Mouse (Mus musculus): ENCODE data around the gene Lin7c.

The Lin7c gene

DNA sequence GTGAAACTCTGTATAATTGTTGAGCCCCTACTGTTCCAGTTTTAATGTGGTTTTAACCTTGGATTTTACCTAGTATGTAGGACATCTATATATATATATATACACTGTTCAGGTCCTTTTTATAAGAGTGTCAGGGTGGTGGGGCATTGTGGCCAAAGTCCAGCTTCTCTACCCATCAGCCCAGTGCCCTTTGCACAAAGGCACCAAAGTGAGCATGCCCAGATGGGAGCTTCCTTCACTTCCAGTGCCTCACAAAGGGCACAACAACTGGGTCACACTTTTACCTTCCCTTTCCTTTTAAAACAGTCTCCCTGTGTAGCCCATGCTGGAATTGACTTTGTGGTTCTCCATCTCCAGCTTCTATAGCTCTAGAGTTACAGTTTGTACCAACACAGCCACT lies 23.9 kb downstream of the Lin7c start:
- in situ Hi-C loops (cut with MboI, MseI) = loop anchor here (25.0 kb wide), 1 partner anchor 1148 kb away; no protein-coding TSS in a partner anchor

DNA sequence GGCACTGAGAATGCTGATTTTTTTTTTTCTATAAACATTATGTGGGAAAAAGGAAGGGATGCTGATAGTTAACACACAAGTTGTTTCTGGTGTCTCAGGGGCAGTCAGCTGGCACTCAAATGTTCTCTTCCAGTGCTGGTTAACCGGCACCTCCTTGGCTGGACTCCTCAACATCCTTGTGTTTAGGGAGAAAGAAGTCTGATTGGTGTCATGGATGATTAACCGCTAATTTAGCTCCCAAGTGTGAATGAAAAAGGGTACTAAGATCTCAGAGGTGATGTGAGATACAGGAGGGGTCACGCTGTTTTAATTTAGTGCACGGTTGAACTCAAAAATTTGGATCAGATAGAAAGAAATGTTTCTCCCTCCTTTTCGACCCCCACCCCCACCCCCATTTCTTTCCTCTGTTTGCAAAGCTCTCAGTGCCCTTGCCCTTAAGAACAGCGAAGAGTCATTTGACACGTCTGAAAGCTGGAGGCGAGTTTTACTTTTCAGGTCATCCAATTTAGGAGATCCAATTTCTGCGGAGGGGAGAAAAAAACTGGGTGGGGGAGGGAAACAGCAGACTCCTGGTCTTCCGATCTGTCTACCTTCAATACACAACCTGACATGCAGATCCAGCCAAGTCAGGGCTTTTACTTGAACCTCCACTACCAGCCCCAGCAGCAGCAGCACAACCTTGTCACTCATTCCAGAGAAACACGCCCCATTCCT lies 26.3 kb downstream of the Lin7c start:
- in situ Hi-C loops (cut with MboI, MseI) = loop anchor here (25.0 kb wide), 1 partner anchor 1145 kb away; no protein-coding TSS in a partner anchor

DNA sequence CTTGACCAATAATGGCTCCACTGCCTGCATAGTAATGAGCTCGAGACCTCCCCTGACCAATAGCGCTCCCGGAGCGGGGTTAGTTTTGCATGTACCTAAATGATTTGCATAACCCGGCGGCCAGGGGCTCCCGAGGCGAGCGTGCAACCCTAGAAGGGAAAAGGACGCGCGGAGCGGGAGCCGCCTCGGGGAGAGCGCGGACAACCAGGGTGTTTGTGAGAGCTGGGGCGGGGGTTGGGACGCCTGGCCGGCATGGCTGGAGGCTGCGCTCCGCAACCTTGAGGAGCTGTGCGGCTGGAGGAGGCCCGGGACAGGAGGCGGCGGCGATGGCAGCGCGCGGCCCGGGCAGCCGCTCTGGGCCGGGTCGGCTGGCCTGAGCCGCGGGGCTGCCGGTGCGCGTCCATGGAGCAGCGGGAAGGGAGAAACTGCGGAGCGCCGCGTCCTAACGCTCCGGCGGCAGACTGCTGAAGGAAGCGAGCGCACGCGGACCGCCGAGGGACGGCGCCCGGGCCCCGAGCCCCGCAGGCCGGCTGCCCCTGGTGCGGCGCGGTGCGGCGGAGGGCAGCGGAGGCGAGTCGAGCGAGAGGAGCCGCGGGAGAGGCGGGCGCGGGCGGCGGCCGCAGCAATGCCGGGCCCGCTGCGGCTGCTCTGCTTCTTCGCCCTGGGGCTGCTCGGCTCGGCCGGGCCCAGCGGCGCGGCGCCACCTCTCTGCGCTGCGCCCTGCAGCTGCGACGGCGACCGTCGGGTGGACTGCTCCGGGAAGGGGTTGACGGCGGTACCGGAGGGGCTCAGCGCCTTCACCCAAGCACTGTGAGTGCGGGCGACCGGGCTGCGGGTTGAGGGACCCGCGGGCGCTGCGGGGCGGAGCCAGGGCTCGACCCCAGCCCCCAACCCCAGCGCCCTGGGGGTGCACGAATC lies 27.1 kb downstream of the Lin7c start, which contains the start of gene Lgr4:
Gene Lgr4 (plus strand): TSS at position 152 of the 918 bp plus-strand sequence.
- in situ Hi-C loops (cut with MboI, MseI) = loop anchor here (25.0 kb wide), 1 partner anchor 1145 kb away; no protein-coding TSS in a partner anchor

DNA sequence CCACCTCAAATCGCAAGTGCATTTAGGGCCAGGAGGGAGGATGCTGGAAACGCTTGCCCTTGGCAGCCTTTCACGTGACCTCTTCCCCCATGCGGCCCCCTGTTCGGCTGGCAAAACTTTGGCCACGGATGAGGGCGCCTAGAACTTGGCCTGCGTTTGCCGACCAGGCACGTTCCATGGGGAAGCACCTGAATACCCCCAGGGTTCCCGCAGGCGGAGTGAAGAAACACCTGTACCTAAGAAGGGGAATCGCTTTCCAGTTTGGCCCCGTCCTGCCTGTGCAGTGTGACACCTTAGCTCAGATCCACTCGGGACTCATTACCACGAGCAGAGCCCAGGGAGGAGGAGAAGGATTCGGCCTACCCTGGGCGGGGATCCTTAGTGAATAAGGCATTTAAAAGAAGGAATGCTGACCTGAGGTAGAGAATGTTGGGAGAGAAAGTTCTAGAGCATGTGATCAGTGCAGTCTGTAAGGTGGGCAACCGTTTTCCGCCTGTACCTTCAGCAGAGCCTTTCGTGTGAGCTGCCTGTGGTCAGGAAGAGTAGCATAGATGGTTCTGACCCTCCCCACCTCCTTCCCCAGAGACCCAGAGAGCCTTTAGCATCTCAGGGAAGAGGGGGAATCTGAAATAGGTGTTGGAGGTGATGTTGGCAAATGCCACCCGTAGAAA lies 28.1 kb downstream of the Lin7c start:
- in situ Hi-C loops (cut with MboI, MseI) = loop anchor here (25.0 kb wide), 1 partner anchor 1144 kb away; no protein-coding TSS in a partner anchor

DNA sequence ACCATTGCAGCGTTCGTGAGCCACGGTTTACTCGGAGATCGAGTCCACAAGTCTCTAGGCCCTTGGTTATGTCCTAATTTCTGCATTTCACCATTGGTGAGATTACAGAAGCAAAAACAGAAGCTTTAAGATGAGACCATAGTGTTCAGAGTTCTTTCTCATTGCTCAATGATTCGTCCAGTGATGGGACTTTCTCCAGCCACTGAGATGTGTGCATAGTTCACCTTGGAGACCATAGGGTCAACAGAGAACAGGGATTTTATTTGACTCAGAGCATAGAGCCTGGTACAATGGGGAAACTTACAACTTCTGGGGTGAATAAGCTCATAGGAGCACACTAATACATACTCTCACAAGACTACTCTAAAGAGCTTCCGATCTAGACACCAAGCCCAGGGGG lies 29.8 kb downstream of the Lin7c start:
- in situ Hi-C loops (cut with MboI, MseI) = loop anchor here (25.0 kb wide), 1 partner anchor 1142 kb away; no protein-coding TSS in a partner anchor

DNA sequence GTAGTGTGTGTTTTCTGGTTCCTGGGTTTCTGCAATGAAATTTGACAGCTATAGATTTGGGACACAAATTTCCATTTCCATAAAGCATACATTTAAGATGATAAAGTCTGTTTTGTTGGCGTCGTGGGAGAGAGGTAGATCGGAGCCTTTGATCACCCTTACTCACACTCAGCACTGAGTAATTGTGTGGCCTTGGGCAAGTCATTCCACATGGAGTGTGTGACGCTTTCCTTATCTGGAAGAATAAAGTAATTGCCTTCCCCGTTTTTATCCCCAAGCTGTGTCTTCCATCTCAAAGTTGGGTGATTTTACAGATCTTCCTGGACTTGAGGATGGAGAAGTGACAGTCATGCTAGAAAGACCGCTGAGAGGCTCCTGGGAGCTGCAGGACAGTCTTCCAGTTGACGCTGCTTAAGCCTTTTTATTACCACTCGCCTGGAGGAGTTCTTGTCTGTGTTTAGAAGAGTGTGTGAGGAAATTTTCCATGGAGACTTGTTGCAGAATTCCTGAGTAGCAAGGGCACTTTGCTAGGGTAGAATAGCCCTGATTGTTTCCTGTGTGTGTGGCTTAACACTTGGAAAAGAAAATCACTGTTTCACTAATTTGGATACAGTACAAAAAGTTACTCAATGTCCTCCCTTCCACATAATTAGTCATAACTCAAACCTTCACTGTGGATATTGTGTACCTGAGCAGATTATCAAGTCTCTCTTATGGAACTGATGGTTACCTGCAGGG lies 30.8 kb downstream of the Lin7c start:
- in situ Hi-C loops (cut with MboI, MseI) = loop anchor here (25.0 kb wide), 1 partner anchor 1141 kb away; no protein-coding TSS in a partner anchor

DNA sequence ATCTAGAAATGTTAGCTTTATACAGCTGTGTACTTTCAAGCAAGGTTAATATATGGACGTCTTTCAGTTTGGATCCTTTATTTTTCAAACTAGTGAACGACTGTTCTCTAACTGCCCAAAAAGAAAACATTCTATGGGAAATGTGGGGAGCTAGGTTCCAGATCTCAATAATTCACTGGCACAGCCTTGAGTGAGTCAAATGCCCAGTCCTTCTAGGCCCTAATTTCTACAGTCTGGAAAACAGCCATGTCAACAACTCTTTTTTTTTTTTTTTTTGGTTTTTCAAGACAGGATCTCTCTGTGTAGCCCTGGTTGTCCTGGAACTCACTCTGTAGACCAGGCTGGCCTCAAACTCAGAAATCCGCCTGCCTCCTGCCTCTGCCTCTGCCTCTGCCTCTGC lies 31.7 kb downstream of the Lin7c start:
- in situ Hi-C loops (cut with MboI, MseI) = loop anchor here (25.0 kb wide), 1 partner anchor 1140 kb away; no protein-coding TSS in a partner anchor

DNA sequence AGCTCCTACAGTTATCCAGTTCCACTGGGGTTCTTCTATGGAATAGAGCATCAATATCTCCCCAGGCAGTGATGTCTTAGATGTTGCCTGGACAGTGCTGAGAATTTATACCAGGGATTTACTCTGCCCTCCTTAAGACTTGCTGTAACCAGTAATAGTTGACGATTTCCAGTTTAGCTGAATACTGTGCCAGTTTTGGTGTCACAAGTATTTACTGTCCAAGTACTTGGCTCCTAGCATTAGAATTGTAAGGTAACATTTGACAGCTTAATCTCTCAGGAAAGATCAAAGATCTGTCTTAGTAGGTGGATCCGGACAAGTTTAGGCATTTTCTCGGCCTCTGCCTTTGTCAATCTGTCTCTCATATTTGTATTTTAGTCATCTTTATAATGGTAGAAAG lies 32.4 kb downstream of the Lin7c start:
- in situ Hi-C loops (cut with MboI, MseI) = loop anchor here (25.0 kb wide), 1 partner anchor 1139 kb away; no protein-coding TSS in a partner anchor

DNA sequence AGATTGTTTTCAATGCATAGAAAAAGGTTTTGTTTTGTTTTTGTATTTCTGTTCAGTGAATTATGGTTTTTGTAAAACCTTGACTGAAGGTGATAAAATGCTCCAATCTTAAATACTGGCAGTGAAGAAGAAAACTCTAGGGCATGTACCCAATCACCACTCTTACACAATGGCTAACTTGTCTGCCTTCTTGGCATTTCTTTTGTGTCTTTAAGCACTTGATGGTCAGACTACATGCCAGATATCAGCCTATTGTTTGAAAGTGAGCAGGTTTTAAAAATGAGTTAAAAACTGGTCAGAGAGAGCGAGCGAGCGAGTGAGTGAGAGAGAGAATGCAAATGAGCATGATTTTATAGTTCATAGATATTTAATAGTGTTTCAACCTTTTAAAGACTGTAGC lies 33.3 kb downstream of the Lin7c start:
- in situ Hi-C loops (cut with MboI, MseI) = loop anchor here (25.0 kb wide), 1 partner anchor 1138 kb away; no protein-coding TSS in a partner anchor

DNA sequence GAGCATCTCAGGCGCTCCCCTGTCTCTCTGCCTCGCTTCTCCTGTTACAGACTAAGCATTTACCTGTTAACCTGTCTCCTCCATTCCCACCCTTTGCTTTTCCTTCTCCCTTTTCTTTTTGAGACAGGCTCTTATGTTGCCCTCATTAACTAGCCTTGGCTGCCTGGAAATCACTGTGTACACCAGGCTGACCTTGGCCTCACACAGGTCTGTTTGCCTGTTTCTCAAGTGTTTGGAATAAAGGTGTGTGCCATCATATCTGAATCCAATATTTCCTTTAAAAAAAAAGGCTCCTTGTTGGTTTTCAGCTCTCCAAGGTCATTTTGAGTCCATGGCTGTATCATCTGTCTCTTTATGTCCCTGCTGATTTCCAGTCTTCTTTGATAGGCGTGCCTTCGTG lies 36.3 kb downstream of the Lin7c start:
- in situ Hi-C loops (cut with MboI, MseI) = no loop called here

DNA sequence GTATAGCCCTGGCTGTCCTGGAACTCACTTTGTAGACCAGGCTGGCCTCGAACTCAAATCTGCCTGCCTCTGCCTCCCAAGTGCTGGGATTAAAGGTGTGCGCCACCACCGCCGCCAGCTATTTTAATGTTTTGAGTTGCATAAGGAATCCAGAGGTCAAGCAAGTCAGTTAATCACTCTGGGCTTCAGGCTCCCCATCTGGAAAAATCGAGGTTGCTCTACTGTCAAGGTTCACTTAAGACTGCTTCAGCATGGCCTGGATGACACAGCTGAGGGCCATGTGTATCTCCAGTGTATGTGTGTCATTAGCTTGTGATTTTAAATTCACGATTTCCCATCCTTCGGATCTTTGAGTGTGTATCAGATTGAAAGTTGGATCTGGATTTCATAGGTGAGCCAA lies 36.8 kb downstream of the Lin7c start:
- in situ Hi-C loops (cut with MboI, MseI) = no loop called here

DNA sequence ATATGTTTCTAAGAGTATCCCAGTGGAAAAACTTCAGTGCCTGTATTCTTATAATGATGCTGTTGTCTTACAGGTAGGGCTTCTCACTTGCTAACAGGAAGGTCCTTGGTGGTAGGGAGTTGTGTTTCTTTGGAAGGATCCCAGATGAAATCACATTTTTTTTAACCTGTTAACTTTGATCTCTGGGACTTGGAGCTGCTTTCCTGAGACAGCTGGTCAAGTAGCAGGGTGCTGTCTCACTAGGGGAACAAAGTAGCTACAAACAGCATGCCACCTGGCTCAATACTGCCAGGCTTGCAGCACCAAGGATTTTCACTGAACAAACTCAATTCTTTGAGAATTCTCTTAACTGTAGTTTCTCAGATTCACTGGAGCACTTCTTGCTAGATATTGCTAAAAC lies 37.2 kb downstream of the Lin7c start:
- in situ Hi-C loops (cut with MboI, MseI) = no loop called here

DNA sequence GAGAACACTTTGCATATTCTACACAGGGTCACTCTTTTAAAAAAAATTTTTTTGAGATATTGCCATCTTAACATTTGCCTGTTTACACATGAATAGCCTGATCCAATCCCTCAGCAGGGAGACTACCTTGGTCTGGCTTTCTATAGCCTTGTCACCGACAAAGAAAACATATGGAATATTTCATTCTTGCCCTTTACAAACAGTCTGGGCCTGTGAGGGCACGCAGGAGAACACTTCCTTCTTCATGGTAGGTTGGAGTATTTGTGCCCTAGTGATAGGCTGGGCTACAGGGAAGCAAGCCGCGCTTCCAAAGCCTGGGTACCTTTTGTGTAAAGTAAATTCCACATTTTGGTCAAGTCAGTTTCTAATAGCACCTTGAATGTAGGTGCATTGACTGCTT lies 38.1 kb downstream of the Lin7c start:
- in situ Hi-C loops (cut with MboI, MseI) = no loop called here

DNA sequence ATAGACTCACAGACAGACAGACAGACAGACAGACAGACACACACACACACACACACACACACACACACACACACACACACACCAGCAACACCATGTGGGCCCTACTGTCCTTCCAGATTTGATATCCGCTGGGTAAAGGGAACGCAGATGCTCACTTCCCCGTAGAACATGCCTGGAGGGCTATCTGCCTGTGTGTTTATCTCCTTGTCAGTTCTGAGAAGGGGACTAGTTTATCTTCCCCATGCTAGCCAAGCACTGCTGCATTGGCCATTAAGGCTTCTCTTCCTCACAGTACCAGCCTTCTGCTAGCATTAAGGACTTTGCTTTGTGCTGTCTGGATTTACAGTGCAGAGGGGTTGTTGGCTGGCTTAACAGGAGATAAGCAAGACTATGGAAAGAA lies 38.6 kb downstream of the Lin7c start:
- in situ Hi-C loops (cut with MboI, MseI) = no loop called here

DNA sequence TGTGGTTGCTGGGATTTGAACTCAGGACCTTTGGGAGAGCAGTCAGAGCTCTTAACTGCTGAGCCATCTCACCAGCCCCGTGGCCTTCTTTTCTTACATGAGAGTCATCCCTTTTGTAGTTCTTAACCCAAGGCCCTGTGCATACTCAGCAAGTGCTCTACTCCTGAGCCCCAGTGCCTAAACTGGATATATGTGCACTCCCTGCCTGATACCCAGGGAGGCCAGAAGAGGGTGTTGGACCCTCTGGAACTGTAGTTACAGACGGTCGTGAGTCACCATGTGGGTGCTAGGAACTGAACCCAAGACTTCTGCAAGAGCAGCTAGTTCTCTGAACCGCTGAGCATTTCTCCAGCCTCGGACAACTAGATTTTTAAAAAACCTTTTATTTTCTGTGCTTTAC lies 39.7 kb downstream of the Lin7c start:
- in situ Hi-C loops (cut with MboI, MseI) = no loop called here

DNA sequence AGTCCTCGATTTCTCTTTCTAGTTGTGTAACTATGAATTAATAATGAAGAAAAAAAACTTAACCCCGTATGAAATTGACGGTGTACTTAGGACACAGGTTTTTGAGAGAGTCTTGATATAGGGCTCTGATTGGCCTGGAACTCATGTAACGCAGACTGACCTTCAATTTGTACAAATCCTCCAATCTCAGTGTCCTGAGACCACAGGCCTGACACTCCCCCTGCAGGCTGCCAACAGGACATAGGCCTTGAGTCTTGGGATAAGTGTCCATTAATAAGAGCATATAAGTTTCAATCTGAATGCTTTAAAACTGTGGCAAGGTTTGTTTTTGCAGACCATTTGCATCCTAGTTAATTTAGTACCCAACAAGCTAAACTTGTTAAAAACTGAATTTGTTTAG lies 40.1 kb downstream of the Lin7c start:
- in situ Hi-C loops (cut with MboI, MseI) = no loop called here

DNA sequence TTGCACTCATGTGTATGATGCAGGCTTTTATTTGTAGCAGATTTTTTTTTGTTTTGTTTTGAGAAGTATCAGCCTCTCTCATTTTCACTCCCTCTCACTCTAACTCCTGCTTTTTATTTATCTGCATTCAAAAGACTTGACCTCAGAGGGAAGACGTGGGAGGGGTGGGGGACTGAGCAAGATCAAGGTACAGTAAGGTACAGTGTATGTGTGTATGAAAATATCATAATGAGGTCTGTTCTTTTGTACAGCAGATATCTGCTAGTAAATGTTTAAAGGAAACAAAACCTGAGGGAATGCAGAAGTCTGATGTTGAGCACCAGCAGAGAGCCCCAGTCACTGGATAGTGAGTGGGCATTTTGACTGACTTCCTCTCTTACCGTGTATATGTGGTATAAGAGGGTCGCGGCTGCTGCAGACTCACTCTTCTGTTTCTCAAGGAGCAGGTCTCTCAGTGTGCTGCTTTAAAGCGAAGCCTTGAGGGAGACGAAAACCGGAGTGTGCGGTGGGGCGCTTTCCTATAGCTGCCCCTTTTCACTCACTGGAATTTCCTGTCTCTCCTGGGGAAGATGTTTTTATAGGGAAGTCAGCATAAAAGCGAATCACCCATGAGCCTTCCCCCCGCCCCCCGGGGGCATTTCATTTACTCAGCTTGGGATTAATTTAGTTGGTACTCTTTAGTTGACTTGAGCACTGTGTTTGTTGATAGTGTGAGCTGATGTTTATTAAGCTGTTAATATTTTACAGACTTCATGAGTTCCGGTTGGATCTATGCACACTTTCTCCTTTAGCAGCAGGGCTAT lies 41.5 kb downstream of the Lin7c start:
- in situ Hi-C loops (cut with MboI, MseI) = no loop called here

DNA sequence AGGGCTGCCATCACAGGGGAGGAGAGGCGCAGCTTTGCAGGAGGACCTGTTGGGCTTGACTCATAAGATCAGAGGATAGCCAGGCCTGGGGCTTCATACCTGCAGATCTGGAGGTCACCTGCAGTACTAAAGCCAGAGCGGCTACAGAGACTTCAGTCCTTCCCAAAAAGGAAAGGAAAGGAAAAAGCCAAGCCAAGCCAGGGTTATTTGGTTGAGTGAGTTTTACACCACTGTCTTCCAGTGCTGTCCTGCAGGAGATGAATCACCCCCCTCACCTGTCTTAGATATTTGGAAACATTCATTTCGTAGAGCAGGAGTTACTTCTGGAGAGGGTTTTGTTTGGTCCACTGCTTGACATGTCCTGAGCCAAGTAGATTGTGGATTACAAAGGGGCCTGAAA lies 42.5 kb downstream of the Lin7c start:
- in situ Hi-C loops (cut with MboI, MseI) = no loop called here

DNA sequence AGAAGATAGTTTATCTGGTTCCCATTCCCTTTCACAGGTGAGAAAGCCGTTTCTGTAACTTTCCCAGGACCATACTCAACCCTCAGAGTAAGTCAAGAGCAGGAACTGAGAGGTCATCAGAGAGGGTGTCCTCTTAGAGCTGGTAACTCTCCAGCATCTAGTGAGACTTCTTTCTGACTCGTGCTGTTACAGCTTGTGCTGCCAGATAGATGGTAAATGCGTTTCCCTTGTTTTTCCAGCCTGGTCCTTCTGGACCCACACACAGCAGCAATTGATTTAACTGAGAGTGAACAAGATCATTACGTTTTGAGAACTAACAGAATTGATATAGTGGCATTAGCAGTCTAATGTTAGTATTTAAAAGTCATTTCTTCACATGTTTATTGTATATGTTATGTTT lies 43.4 kb downstream of the Lin7c start:
- in situ Hi-C loops (cut with MboI, MseI) = no loop called here

DNA sequence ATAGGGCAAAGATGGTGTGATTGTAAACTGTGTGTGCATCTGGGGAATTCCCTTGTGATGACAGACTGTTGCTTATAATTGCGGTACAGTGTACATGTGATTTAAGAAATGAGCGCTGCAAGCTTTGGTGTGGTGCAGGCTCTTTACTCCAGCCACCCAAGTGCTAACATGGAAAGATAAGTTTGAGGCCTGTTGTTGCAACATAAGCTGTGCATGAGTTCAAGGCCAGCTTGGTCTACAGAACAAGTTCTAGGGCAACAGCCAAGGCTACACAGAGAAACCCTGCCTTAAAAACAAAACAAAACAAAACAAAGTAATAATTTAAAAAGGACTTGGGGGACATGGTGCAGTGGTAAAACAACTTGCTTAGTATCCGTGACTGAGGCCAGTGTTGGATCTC lies 44.5 kb downstream of the Lin7c start:
- in situ Hi-C loops (cut with MboI, MseI) = no loop called here
